Mouse (Mus musculus) liver, embryonic 14 days (tissue): ENCODE results near the gene Serp2. TPM values are rescaled to one million over a fixed set of nuclear protein-coding genes. Genes with fewer than 3 reads are reported as not detected.

Experiments used
- polyA plus RNA-seq: library from polyadenylated mRNA; depleted of rRNA; stranded (reverse); fragments of >200 nt; gene quantifications from 2 replicates; pipeline ENCODE4 v1.2.3, GENCODE M21; 2012; rRNA removed

The Serp2 gene
- 0.47 and 0.62 TPM in 2 replicates for polyA plus RNA-seq

DNA sequence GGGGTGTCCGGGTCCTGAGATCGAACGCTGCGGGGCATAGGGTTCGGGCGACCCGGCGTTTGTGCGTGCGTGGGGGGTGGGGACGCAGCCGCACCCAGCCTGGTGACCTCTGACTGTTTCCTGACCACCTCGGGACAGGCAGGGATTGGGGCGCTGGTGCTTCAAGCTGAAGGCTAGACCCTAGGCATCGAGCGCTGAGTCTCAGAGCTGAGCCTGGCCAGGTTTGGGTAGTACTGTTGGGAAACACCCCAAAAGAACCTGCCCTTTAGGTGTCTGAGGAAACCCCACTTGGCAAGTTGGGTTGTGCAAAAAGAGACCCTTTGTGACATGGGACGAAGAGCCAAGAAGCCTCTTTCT is at the start of gene Serp2:
Gene Serp2, minus strand, starts transcription at position 38 of the 357 bp plus-strand sequence.

Other genes with a start within 250 kb of the Serp2 start
- 61.4 and 67.9 TPM in 2 replicates for gene Tsc22d1, start 141.9 kb downstream of the Serp2 start, polyA plus RNA-seq